Mouse (Mus musculus): ENCODE measurements around the gene Cep44.

Gene Cep44

DNA sequence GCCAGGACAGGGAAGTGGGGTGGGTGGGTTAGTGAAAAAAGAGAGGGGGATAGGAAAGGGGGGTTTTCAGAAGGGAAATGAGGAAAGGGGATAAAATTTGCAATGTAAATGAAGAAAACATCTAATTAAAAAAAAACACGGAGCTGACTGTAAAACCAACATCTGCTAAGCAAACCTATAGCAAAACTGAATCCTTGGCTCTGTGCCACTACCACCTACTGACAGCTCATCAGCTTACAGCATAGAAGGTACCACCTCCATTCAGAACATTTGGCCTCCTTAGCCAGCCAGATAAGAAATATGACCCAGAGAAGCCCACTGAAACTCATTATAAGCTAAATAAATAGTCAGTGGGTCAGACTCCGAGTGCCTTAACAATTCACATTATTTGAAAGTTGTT lies 61.4 kb downstream of the Cep44 start:
- DNase-seq (ENCODE audit: extremely low read depth, insufficient read length, low spot score) = no peak

DNA sequence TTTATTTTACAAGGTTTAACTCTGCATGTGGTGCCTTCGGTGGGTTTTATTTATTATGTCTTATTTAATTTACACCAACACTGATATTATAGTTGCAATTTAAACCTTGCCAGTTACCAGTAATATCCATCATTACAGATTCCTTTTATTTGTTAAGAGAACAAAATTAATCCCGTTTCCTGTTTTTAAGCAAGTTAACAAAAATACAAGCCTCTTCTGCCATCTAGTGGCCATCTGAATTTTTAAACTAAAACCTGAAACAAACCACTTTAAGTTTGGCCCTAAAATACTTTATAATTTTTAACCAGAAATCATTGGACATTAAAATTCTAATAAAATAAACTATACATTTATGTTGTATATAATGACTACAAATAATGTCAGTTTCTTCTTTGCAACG lies 64.8 kb downstream of the Cep44 start:
- no peak for DNase-seq (ENCODE audit: extremely low read depth, insufficient read length, low spot score)

Data from 3134 (cell line).